Mouse (Mus musculus) megakaryocyte, embryonic 14.5 days (primary cell): ENCODE results near the gene Celf6.

ENCODE experiments used
- FLI1 ChIP-seq: IDR thresholded peaks from 2 replicates; pipeline ENCODE4 v1.6.1; 2012; ENCODE audit warnings: low read length, inconsistent platforms, mixed read lengths
- GATA1 ChIP-seq: IDR thresholded peaks from 3 replicates; pipeline ENCODE4 v1.6.1; 2012; ENCODE audit warnings: mixed read lengths, low read length, inconsistent platforms, borderline replicate concordance

DNA sequence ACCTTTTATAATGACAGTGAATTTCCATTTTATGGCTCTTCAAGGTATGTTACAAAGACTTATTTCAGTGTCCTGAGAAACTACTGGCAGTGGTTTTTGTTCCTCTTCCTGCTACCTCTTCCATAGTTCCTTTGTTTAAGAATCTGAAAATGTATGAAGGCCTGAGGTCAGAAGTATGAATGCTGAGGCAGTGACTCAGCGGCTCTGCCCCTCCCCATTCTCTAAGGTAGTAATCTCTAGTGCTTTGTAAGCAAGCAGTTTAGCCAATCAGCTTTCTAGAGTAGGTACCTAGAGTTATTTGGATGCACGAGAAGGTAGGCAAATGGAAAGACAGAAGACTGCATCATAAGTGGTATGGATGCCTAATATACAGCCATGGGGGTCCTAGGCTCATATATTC lies 63.6 kb downstream of the Celf6 start:
- TF ChIP-seq GATA1 (no peak), FLI1 (no peak)
